Mouse (Mus musculus) liver, adult 10 weeks (tissue): ENCODE results near the gene Ccl27b. TPM values are rescaled to one million over a fixed set of nuclear protein-coding genes. Genes with fewer than 3 reads are reported as not detected.

ENCODE experiments used
- polyA plus RNA-seq: library from polyadenylated mRNA; stranded (reverse); fragments of 350-450 nt; fragmentation: Illumina TruSeq; extraction: RNeasy Lipid Tissue Mini Kit (QIAGEN cat#74804); gene quantifications from one replicate; pipeline ENCODE4 v1.2.3, GENCODE M21; 2014; ENCODE audit warnings: low read depth, low replicate concordance

Gene Ccl27b
- polyA plus RNA-seq = not detected

GRCm38 (mm10) chr4:42654951-42655350 lies at the start of gene Ccl27b:
TSS of gene Ccl27b (plus strand) at chr4:42655251.

GRCm38 (mm10) chr4:42611895-42612294 lies 43.2 kb upstream of the Ccl27b start, which contains the start of gene Gm10591:
TSS of gene Gm10591 (plus strand) at chr4:42612195.

GRCm38 (mm10) chr4:42629419-42629818 lies 25.6 kb upstream of the Ccl27b start, which contains the start of gene Gm2564:
TSS of gene Gm2564 (plus strand) at chr4:42629719.

GRCm38 (mm10) chr4:42661793-42662192 lies 6.7 kb downstream of the Ccl27b start, which contains the start of gene Il11ra2:
TSS of gene Il11ra2 (minus strand) at chr4:42661893.

Other genes starting within 250 kb of the Ccl27b start
- not detected for gene Gm21586, start 215.9 kb upstream of the Ccl27b start, polyA plus RNA-seq
- not detected for gene Gm2163, start 188.5 kb upstream of the Ccl27b start, polyA plus RNA-seq
- gene Fam205a2, start 127.1 kb upstream of the Ccl27b start, polyA plus RNA-seq = not detected
- not detected for gene Gm10591, start 43.1 kb upstream of the Ccl27b start, polyA plus RNA-seq
- gene Gm2564, start 25.5 kb upstream of the Ccl27b start, polyA plus RNA-seq = not detected
- not detected for gene Il11ra2, start 6.6 kb downstream of the Ccl27b start, polyA plus RNA-seq
- not detected for gene 4930578G10Rik, start 80.3 kb downstream of the Ccl27b start, polyA plus RNA-seq
- gene Ccl19, start 101.3 kb downstream of the Ccl27b start, polyA plus RNA-seq = not detected
- gene Ccl21a, start 118.7 kb downstream of the Ccl27b start, polyA plus RNA-seq = not detected
- gene Fam205a1, start 198.6 kb downstream of the Ccl27b start, polyA plus RNA-seq = not detected
- not detected for gene Gm12394, start 201.5 kb downstream of the Ccl27b start, polyA plus RNA-seq
- gene Fam205c, start 219.0 kb downstream of the Ccl27b start, polyA plus RNA-seq = not detected